Mouse (Mus musculus): ENCODE data around the gene Dnajc13. TPM values are rescaled to one million over a fixed set of nuclear protein-coding genes. Genes with fewer than 3 reads are reported as not detected.

Dnajc13 gene
- polyA plus RNA-seq, 1 experiment from 2014 or later = 10.6 TPM

DNA sequence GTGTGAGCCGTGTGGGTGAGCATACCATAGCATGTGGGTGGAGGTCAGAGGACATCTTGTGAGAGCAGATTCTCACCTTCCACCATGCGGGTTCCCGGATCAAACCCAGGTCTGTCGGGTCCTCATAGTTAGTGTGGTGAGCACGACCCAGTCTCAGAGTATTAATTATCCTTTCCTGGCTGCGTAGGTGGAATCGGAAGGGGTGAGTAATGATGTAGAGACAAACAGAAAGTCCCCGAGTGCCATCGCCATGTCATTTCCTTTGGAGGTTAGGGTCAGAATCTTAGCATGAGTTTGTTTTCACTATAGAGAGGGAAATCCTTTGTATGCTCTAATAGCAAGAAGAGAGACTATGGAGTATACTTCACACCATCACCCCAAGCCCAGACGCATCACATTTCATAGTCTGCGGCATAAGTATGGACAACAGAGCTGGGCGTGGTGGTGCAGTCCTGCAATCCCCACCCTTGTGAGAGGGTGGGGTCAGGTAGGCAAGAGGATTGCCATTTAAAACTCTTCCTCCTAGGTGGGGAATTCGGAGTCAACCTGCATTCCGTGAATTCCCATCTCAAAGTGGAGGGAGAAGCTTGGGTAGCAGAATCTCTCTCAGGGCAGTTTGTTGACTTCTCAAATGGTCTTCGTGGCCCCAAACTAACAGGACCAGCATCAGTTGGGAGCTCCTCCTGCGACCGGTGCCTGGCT, 12.5 kb upstream of the Dnajc13 start:
- Histone ChIP-seq H3K4me1 (ENCODE audit: insufficient read depth, low read depth, low read length) (no peaks in the 10 kb centered on the region), H3K9ac (replicated peaks; ENCODE audit: low read depth) (no peak overlapping the region), H3K27ac (ENCODE audit: low read length) (no peak overlapping the region), H3K9me3 (ENCODE audit: low read length) (no peaks in the 10 kb centered on the region), H3K36me3 (ENCODE audit: insufficient read depth, low read length) (no peaks in the 10 kb centered on the region), H3K4me3 (ENCODE audit: low read depth, low read length) (no peak overlapping the region), H3K4me2 (replicated peaks; ENCODE audit: low read depth, low read length) (no peak overlapping the region), H3K27me3 (replicated peaks; ENCODE audit: insufficient read depth, low read length) (no peaks in the 10 kb centered on the region)
- DNase-seq (ENCODE audit: low spot score) (no peak), ATAC-seq (no peak)
- 65% methylated on average over 17 of the region's 17 CpGs for WGBS
- TF ChIP-seq EP300 (IDR thresholded peaks at IDR 0.05) = no peak
- TF ChIP-seq CTCF (IDR thresholded peaks at IDR 0.05) = no peak

DNA sequence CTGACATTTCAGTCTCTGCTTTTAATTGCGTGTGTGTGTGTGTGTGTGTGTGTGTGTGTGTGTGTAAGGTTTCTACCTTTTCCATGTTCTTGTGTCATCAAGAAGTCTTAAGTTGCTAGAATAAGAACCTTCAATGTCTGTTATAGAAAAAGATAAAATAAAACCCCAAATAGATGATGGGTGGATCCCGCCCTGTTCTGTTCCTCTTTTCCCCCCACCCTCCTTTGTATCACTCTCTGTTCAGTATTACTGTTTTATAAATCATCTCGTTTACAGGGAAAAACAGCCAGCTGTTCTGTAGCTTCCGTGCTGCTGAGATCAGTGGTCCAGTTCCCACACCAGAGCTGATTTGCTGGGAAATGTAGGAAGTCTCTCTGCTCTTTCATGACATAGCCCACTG, 9.3 kb upstream of the Dnajc13 start:
- TF ChIP-seq CTCF (IDR thresholded peaks at IDR 0.05) = no peak
- Histone ChIP-seq H3K4me3 (ENCODE audit: low read depth, low read length) (no peak overlapping the region), H3K27me3 (replicated peaks; ENCODE audit: insufficient read depth, low read length) (no peaks in the 10 kb centered on the region), H3K36me3 (ENCODE audit: insufficient read depth, low read length) (no peaks in the 10 kb centered on the region), H3K9ac (replicated peaks; ENCODE audit: low read depth) (no peak overlapping the region), H3K9me3 (ENCODE audit: low read length) (no peaks in the 10 kb centered on the region), H3K27ac (ENCODE audit: low read length) (no peak overlapping the region), H3K4me1 (ENCODE audit: insufficient read depth, low read depth, low read length) (no peaks in the 10 kb centered on the region), H3K4me2 (replicated peaks; ENCODE audit: low read depth, low read length) (no peak overlapping the region)
- 72% methylated on average over 4 of the region's 4 CpGs for WGBS
- ATAC-seq (no peak), DNase-seq (ENCODE audit: low spot score) (no peak)

DNA sequence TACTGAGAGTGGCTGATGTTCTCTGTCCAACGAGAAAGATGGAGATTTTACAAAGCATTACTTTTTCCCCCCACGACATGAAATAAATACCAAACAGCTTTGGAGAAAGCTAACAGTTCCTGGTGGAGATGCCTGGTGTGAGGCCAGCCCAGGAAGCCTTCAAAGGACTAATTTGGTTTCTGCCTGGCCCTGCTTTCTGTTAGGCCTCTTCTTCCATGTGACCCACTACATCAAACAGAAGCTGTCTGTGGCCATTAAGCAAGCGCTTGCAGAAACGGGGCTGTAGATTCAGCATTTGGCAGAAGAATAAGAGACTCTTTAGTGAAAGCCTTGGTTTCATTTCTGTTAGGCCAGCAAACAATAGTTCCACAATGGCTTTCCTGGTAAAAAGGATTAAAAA, 8.9 kb upstream of the Dnajc13 start:
- H3K36me3 ChIP-seq (ENCODE audit: insufficient read depth, low read length) = no peaks in the 10 kb centered on the region
- TF ChIP-seq EP300 (IDR thresholded peaks at IDR 0.05) (no peak), CTCF (IDR thresholded peaks at IDR 0.05) (no peak)
- WGBS = 60% methylated on average over 4 of the region's 4 CpGs
- H3K27me3 ChIP-seq (replicated peaks; ENCODE audit: insufficient read depth, low read length) = no peaks in the 10 kb centered on the region
- no peak overlapping the region for H3K4me3 ChIP-seq (ENCODE audit: low read depth, low read length)
- H3K9ac ChIP-seq (replicated peaks; ENCODE audit: low read depth) = no peak overlapping the region
- ATAC-seq (no peak), DNase-seq (ENCODE audit: low spot score) (no peak)
- H3K27ac ChIP-seq (ENCODE audit: low read length) = no peak overlapping the region
- no peak overlapping the region for H3K4me2 ChIP-seq (replicated peaks; ENCODE audit: low read depth, low read length)
- H3K4me1 ChIP-seq (ENCODE audit: insufficient read depth, low read depth, low read length) = no peaks in the 10 kb centered on the region
- H3K9me3 ChIP-seq (ENCODE audit: low read length) = no peaks in the 10 kb centered on the region

DNA sequence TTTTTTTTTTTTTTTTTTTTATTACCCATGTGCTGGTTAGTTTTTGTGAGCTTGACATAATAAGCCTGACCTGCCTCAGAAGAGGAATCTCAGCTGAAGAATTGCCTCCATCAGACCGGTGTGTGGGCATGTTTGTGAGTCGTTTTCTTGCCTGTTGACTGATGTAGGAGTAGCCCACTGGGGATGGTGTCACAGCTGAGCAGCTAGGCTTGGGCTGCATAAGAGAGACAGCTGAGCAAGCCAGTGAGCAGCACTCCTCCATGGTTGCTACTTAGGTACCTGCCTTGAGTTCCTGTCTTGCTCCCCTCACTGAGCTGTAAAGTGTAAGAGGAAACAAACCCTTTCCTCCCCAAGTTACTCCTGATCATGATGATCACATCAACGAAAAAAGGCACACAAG, 7.2 kb upstream of the Dnajc13 start:
- TF ChIP-seq CTCF (IDR thresholded peaks at IDR 0.05) = no peak
- TF ChIP-seq EP300 (IDR thresholded peaks at IDR 0.05) = no peak
- no peak overlapping the region for H3K4me3 ChIP-seq (ENCODE audit: low read depth, low read length)
- WGBS = 73% methylated on average over 3 of the region's 3 CpGs
- DNase-seq (ENCODE audit: low spot score) (no peak), ATAC-seq (no peak)
- H3K27me3 ChIP-seq (replicated peaks; ENCODE audit: insufficient read depth, low read length) = no peaks in the 10 kb centered on the region
- H3K27ac ChIP-seq (ENCODE audit: low read length) = no peak overlapping the region
- H3K9me3 ChIP-seq (ENCODE audit: low read length) = no peaks in the 10 kb centered on the region
- H3K36me3 ChIP-seq (ENCODE audit: insufficient read depth, low read length) = no peaks in the 10 kb centered on the region
- H3K4me1 ChIP-seq (ENCODE audit: insufficient read depth, low read depth, low read length) = no peaks in the 10 kb centered on the region
- no peak overlapping the region for H3K9ac ChIP-seq (replicated peaks; ENCODE audit: low read depth)
- H3K4me2 ChIP-seq (replicated peaks; ENCODE audit: low read depth, low read length) = no peak overlapping the region

DNA sequence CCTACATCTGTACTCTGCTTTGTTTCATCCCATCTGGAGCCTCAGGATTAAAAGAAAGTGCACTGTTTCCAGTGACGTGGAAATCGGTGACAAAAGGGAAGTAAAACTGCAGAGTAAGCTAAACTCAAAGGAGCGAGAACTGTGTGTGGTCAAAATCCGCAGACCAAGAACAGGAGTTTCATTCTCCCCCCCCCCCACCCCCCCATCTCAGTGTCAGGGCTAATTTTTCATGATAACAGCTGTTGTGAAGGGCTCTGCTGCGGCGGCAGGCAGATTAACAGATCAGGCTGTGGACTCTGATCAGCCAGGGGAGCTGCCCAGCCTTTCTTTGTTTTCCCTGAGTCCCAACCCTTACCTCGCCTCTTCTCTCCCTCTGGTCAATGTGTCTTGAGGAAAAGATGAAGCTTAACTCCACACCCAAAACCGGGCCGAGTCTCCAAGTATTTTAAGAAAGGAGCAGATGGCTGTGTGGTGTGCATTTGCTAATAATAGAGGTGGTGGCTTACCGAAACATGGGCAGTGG, 6.7 kb upstream of the Dnajc13 start:
- no peak for ATAC-seq

DNA sequence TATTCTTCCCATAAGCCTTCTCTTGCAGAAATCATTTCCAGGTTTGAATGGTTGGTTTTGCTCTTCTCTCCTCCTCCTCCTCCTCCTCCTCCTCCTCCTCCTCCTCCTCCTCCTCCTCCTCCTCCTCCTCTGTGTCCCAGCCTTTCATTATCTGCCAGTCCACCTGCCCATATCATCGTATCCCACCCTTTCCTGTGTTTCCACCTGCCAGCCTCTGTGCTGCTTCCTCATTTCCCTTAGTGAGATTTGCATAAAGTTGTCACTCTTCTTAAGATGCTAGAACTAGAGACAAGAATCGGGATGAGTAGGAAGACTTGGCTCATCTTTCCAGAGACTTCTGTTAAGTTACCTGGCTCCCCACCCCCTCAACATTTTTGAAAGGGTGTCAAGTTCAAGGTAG, 1.8 kb upstream of the Dnajc13 start:
- peaks cover 8% of the 10 kb centered on the region; the same call in 1 of the 2 replicates for H3K4me1 ChIP-seq (ENCODE audit: insufficient read depth, low read depth, low read length)
- DNase-seq (ENCODE audit: low spot score) (no peak), ATAC-seq (no peak)
- no peaks in the 10 kb centered on the region for H3K9me3 ChIP-seq (ENCODE audit: low read length)
- 85% methylated on average over 2 of the region's 2 CpGs for WGBS
- no peak overlapping the region for H3K4me3 ChIP-seq (ENCODE audit: low read depth, low read length)
- H3K9ac ChIP-seq (replicated peaks; ENCODE audit: low read depth) = no peak overlapping the region
- H3K27me3 ChIP-seq (replicated peaks; ENCODE audit: insufficient read depth, low read length) = no peaks in the 10 kb centered on the region
- TF ChIP-seq CTCF (IDR thresholded peaks at IDR 0.05) (no peak), EP300 (IDR thresholded peaks at IDR 0.05) (no peak)
- H3K4me2 ChIP-seq (replicated peaks; ENCODE audit: low read depth, low read length) = no peak overlapping the region
- no peaks in the 10 kb centered on the region for H3K36me3 ChIP-seq (ENCODE audit: insufficient read depth, low read length)
- H3K27ac ChIP-seq (ENCODE audit: low read length) = no peak overlapping the region

More for the DNA sequence above, 6.7 kb upstream of the Dnajc13 start:
- Histone ChIP-seq H3K27ac (ENCODE audit: low read length) (no peak overlapping the region), H3K4me1 (ENCODE audit: insufficient read depth, low read depth, low read length) (no peaks in the 10 kb centered on the region), H3K9ac (replicated peaks; ENCODE audit: low read depth) (no peak overlapping the region), H3K4me2 (replicated peaks; ENCODE audit: low read depth, low read length) (no peak overlapping the region), H3K4me3 (ENCODE audit: low read depth, low read length) (no peak overlapping the region), H3K27me3 (replicated peaks; ENCODE audit: insufficient read depth, low read length) (no peaks in the 10 kb centered on the region), H3K9me3 (ENCODE audit: low read length) (no peaks in the 10 kb centered on the region), H3K36me3 (ENCODE audit: insufficient read depth, low read length) (no peaks in the 10 kb centered on the region)
- DNase-seq (ENCODE audit: low spot score) = peak; percentile 19
- WGBS = 26% methylated on average over 10 of the region's 10 CpGs
- no peak for TF ChIP-seq EP300 (IDR thresholded peaks at IDR 0.05)
- TF ChIP-seq CTCF (IDR thresholded peaks at IDR 0.05) = no peak

Data from lung, postnatal 0 days (tissue).